Mouse (Mus musculus): Measurements from ENCODE around the gene Gria4. TPM values are rescaled to one million over a fixed set of nuclear protein-coding genes. Genes with fewer than 3 reads are reported as not detected.

Gria4 gene
- polyA plus RNA-seq, 1 experiment: 58.6 TPM

GRCm38 (mm10) chr9:4687149-4687548 lies 108.9 kb downstream of the Gria4 start:
- Histone ChIP-seq H3K4me1 (ENCODE audit: control insufficient read depth, insufficient read depth, low read length) (no peaks in the 10 kb centered on the region), H3K27ac (ENCODE audit: insufficient read depth, low read length) (no peak overlapping the region), H3K4me3 (ENCODE audit: insufficient read depth, low read length) (no peak overlapping the region)
- TF ChIP-seq CTCF (IDR thresholded peaks at IDR 0.05; ENCODE audit: extremely low read depth, insufficient read depth, low read length) (no peak), POLR2A (IDR thresholded peaks at IDR 0.05; ENCODE audit: extremely low read depth, insufficient read depth, low read length) (no peak)

- Histone ChIP-seq H3K4me3 (ENCODE audit: insufficient read depth, low read length) (no peak overlapping the region), H3K27ac (ENCODE audit: insufficient read depth, low read length) (no peak overlapping the region), H3K4me1 (ENCODE audit: control insufficient read depth, insufficient read depth, low read length) (no peaks in the 10 kb centered on the region)
- TF ChIP-seq CTCF (IDR thresholded peaks at IDR 0.05; ENCODE audit: extremely low read depth, insufficient read depth, low read length) (no peak), POLR2A (IDR thresholded peaks at IDR 0.05; ENCODE audit: extremely low read depth, insufficient read depth, low read length) (no peak)
Observed at GRCm38 (mm10) chr9:4680244-4680643, 115.8 kb downstream of the Gria4 start.

DNA sequence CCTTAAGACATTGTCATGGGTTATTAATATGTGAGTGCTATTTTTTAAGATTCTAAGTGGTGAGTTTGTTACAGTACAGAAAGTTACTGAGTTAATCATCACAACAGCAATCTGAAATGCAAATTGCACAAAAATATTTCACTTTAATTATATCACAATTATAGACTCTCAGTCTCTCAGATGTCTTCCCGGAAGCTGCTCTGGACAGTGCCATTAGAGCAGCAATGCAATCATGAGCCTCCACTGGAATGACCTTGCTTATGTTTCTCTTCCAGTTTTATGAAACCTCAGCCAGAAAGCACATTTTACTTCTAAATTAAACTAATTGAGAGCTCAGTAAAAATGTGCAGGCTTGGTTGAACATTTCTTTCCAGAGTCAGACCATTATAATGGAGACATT lies 116.9 kb downstream of the Gria4 start:
- H3K27ac ChIP-seq (ENCODE audit: insufficient read depth, low read length): no peak overlapping the region
- TF ChIP-seq POLR2A (IDR thresholded peaks at IDR 0.05; ENCODE audit: extremely low read depth, insufficient read depth, low read length): no peak
- no peak for TF ChIP-seq CTCF (IDR thresholded peaks at IDR 0.05; ENCODE audit: extremely low read depth, insufficient read depth, low read length)
- no peaks in the 10 kb centered on the region for H3K4me1 ChIP-seq (ENCODE audit: control insufficient read depth, insufficient read depth, low read length)
- H3K4me3 ChIP-seq (ENCODE audit: insufficient read depth, low read length): no peak overlapping the region

DNA sequence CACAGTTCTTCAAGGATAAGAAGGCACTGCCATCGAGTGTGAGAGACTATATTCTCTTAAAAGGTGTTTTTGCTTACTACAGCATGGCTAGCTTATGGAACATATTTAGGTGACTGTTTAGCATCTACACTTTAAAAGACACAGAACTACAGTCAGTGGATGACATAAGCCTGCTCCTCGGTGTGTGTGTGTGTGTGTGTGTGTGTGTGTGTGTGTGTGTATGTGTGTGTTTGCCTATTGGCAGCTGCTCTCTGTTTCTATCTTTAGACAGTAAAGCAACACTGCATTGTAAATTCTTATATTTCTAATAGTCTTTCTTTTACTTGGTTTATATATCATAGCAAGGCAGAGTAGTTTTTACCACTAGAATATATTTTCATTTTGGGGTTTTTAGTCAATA lies 130.3 kb downstream of the Gria4 start:
- no peak overlapping the region for H3K27ac ChIP-seq (ENCODE audit: insufficient read depth, low read length)
- no peak for TF ChIP-seq CTCF (IDR thresholded peaks at IDR 0.05; ENCODE audit: extremely low read depth, insufficient read depth, low read length)
- H3K4me1 ChIP-seq (ENCODE audit: control insufficient read depth, insufficient read depth, low read length): no peaks in the 10 kb centered on the region
- no peak overlapping the region for H3K4me3 ChIP-seq (ENCODE audit: insufficient read depth, low read length)

DNA sequence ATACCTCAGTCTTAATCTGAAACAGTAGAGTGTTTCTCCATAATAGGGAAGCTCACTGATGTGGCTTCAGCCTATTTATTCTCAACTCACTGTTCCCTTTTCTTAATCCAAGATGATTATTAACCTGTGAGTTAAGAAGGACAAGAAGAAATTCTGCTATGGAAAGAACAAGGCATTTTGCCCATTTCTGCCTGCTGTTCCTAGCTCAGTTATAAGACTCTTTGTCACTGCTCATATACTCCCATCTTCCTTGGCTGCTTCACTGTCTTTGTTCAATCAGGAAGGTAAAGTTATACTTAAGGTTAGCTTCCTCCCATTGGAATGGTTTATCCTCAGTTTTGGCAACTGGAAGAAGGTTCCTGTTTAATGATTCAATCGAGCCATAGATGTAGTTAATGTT lies 133.6 kb downstream of the Gria4 start:
- Histone ChIP-seq H3K4me1 (ENCODE audit: control insufficient read depth, insufficient read depth, low read length) (no peaks in the 10 kb centered on the region), H3K4me3 (ENCODE audit: insufficient read depth, low read length) (no peak overlapping the region), H3K27ac (ENCODE audit: insufficient read depth, low read length) (no peak overlapping the region)
- no peak for TF ChIP-seq POLR2A (IDR thresholded peaks at IDR 0.05; ENCODE audit: extremely low read depth, insufficient read depth, low read length)
- TF ChIP-seq CTCF (IDR thresholded peaks at IDR 0.05; ENCODE audit: extremely low read depth, insufficient read depth, low read length): no peak

GRCm38 (mm10) chr9:4658951-4659350 lies 137.1 kb downstream of the Gria4 start:
- H3K27ac ChIP-seq (ENCODE audit: insufficient read depth, low read length): no peak overlapping the region
- no peak overlapping the region for H3K4me3 ChIP-seq (ENCODE audit: insufficient read depth, low read length)
- no peaks in the 10 kb centered on the region for H3K4me1 ChIP-seq (ENCODE audit: control insufficient read depth, insufficient read depth, low read length)
- TF ChIP-seq CTCF (IDR thresholded peaks at IDR 0.05; ENCODE audit: extremely low read depth, insufficient read depth, low read length) (no peak), POLR2A (IDR thresholded peaks at IDR 0.05; ENCODE audit: extremely low read depth, insufficient read depth, low read length) (no peak)

- H3K4me1 ChIP-seq (ENCODE audit: control insufficient read depth, insufficient read depth, low read length): no peaks in the 10 kb centered on the region
- no peak overlapping the region for H3K27ac ChIP-seq (ENCODE audit: insufficient read depth, low read length)
- no peak for TF ChIP-seq CTCF (IDR thresholded peaks at IDR 0.05; ENCODE audit: extremely low read depth, insufficient read depth, low read length)
- TF ChIP-seq POLR2A (IDR thresholded peaks at IDR 0.05; ENCODE audit: extremely low read depth, insufficient read depth, low read length): no peak
- no peak overlapping the region for H3K4me3 ChIP-seq (ENCODE audit: insufficient read depth, low read length)
Observed at GRCm38 (mm10) chr9:4654333-4654732, 141.7 kb downstream of the Gria4 start.

- no peak for TF ChIP-seq POLR2A (IDR thresholded peaks at IDR 0.05; ENCODE audit: extremely low read depth, insufficient read depth, low read length)
- TF ChIP-seq CTCF (IDR thresholded peaks at IDR 0.05; ENCODE audit: extremely low read depth, insufficient read depth, low read length): no peak
- Histone ChIP-seq H3K4me3 (ENCODE audit: insufficient read depth, low read length) (no peak overlapping the region), H3K4me1 (ENCODE audit: control insufficient read depth, insufficient read depth, low read length) (no peaks in the 10 kb centered on the region), H3K27ac (ENCODE audit: insufficient read depth, low read length) (no peak overlapping the region)
Observed at GRCm38 (mm10) chr9:4639192-4639900, 156.7 kb downstream of the Gria4 start.

- Histone ChIP-seq H3K4me1 (ENCODE audit: control insufficient read depth, insufficient read depth, low read length) (no peaks in the 10 kb centered on the region), H3K4me3 (ENCODE audit: insufficient read depth, low read length) (no peak overlapping the region), H3K27ac (ENCODE audit: insufficient read depth, low read length) (no peak overlapping the region)
- TF ChIP-seq CTCF (IDR thresholded peaks at IDR 0.05; ENCODE audit: extremely low read depth, insufficient read depth, low read length): no peak
- no peak for TF ChIP-seq POLR2A (IDR thresholded peaks at IDR 0.05; ENCODE audit: extremely low read depth, insufficient read depth, low read length)
Observed at GRCm38 (mm10) chr9:4631910-4632309, 164.1 kb downstream of the Gria4 start.

DNA sequence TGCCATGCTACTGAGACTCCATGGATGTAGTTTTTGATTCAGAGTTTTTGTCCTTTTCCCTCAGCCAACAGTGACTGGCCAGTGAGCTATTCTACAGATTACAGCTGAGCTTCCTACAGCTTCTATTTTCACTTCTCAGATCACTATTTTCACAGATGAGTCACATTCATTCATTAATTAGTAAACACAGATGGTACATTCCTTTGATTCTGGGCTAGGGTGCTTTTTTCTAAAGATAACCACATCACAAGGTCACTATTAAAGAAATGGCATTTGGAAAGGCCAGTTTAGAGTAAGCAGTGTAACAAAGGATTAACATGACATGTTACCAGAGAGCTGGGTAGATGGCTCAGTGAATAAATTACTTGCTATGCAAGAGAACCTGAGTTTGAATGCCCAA lies 180.7 kb downstream of the Gria4 start:
- H3K4me3 ChIP-seq (ENCODE audit: insufficient read depth, low read length): no peak overlapping the region
- TF ChIP-seq POLR2A (IDR thresholded peaks at IDR 0.05; ENCODE audit: extremely low read depth, insufficient read depth, low read length) (no peak), CTCF (IDR thresholded peaks at IDR 0.05; ENCODE audit: extremely low read depth, insufficient read depth, low read length) (no peak)
- no peak overlapping the region for H3K27ac ChIP-seq (ENCODE audit: insufficient read depth, low read length)
- no peaks in the 10 kb centered on the region for H3K4me1 ChIP-seq (ENCODE audit: control insufficient read depth, insufficient read depth, low read length)

Measured in cortical plate, adult 2 months (tissue).